Mouse (Mus musculus): ENCODE results near the gene Brinp2.

DNA sequence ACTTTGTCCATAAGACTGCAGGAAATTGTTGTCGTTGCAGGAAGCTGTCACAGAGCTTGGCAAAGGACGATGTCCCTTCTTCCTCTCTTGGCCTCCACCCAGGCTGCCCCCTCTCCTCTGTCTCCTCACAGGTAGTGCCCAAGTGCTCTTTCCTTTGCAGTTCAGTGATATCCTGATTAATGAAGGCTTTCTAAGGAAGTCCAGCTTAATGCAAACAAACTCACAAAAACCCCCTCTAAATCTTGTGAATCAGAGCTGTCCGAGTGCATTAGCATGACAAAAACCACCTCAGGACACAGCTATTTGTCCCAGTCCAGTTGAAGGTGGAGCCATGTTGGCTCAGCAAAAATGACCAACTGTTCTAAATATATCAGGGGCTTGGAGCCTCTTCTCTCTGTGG, 30.7 kb upstream of the Brinp2 start:
- TF ChIP-seq JUND (IDR thresholded peaks at IDR 0.05; ENCODE audit: low read depth, low read length) (no peak), USF1 (IDR thresholded peaks at IDR 0.05; ENCODE audit: low read depth, low read length) (no peak), KAT2A (conservative IDR thresholded peaks at IDR 0.05; ENCODE audit: low read depth, low read length) (no peak), ZKSCAN1 (IDR thresholded peaks at IDR 0.05; ENCODE audit: low read depth, low read length) (no peak)
